Mouse (Mus musculus) spleen, adult 2 months (tissue): ENCODE measurements around the gene Fbxo7.

Experiments used
- CTCF ChIP-seq: fragments of 200-500 bp; IDR thresholded peaks from 2 replicates; pipeline ENCODE4 v1.5.1; 2011; ENCODE audit warnings: mild to moderate bottlenecking, inconsistent platforms; ENCODE audit not compliant: insufficient read depth, insufficient read length, insufficient replicate concordance; ENCODE audit errors: extremely low read depth
- POLR2A ChIP-seq: fragments of 200-500 bp; IDR thresholded peaks from 2 replicates; pipeline ENCODE4 v1.6.1; 2011; ENCODE audit warnings: low read depth, low read length, inconsistent platforms

DNA sequence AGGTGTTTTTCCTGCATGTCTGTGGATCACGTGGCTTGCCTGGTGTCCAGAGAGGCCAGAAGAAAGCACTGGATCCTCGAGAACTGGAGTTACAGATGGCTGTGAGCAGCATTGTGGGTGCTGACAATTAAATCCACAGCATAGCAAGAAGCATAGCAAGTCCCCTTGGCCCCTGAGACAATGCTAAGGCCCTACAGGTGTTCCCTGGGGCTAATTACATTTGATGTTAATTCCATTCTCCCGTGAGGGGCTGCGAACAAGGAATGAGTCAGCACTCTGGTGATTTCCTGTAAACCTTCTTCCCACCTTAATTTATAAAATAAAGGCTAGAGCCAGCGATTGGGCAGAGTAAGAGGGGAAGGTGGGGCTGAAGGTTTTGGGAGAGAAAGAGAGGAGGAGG, 3.0 kb upstream of the Fbxo7 start:
- no peak for TF ChIP-seq CTCF
- no peak for TF ChIP-seq POLR2A
